Mouse (Mus musculus) thymus, adult 2 months (tissue): ENCODE data around the gene Tmem269.

Source experiments
- CTCF ChIP-seq: fragments of 200-500 bp; IDR thresholded peaks from 2 replicates; pipeline ENCODE4 v1.5.1; 2012; ENCODE audit warnings: mild to moderate bottlenecking, control low read depth, low read length, moderate library complexity, borderline replicate concordance; ENCODE audit not compliant: control insufficient read depth, poor library complexity, insufficient read depth; ENCODE audit errors: extremely low read depth
- POLR2A ChIP-seq: fragments of 200-500 bp; IDR thresholded peaks from 2 replicates; pipeline ENCODE4 v1.6.1; 2012; ENCODE audit warnings: mild to moderate bottlenecking, low read length, control low read depth, moderate library complexity; ENCODE audit not compliant: control insufficient read depth, poor library complexity, insufficient read depth; ENCODE audit errors: extremely low read depth

DNA sequence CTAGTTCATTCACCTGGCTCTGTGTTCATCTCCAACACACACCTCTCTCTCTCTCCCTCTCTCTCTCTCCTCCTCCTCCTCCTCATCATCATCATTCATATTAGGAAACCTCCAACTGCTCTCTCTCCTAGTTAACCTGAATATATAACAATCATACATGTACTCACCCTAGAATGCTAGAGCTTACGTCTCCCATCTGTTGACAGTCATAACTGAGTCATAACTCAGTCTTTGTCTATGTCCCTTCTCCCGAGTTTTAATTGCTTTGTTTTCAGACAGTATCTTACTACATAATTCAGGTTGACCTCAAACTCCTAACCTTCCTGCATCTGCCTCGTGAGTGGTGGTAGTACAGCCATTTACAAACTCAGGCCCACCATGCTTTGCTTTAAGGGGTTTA is 26.7 kb downstream of the Tmem269 start:
- TF ChIP-seq CTCF (no peak), POLR2A (no peak)
